Mouse (Mus musculus): ENCODE results near the gene Spef1. TPM values are rescaled to one million over a fixed set of nuclear protein-coding genes. Genes with fewer than 3 reads are reported as not detected.

Gene Spef1
- polyA plus RNA-seq, 2 experiments from 2014 or later = 0.34 to 0.79 TPM

Other genes starting within 250 kb of the Spef1 start
- not detected for gene Gfra4, start 144.2 kb downstream of the Spef1 start, polyA plus RNA-seq (2017; shearing (Covaris generic))
- 1 to 10 TPM in 1 of 2 experiments, under 1 TPM in 1; 0.95 to 1.9 TPM for gene Adam33, start 123.5 kb downstream of the Spef1 start, polyA plus RNA-seq (2017; shearing (Covaris generic))
- not detected for gene Siglec1, start 100.5 kb downstream of the Spef1 start, polyA plus RNA-seq (2017; shearing (Covaris generic))
- not detected for gene Hspa12b, start 60.0 kb downstream of the Spef1 start, polyA plus RNA-seq (2017; shearing (Covaris generic))
- not detected for gene Gm11037, start 53.8 kb downstream of the Spef1 start, polyA plus RNA-seq (2017; shearing (Covaris generic))
- gene 1700037H04Rik, start 27.2 kb downstream of the Spef1 start, polyA plus RNA-seq (2017; shearing (Covaris generic)) = 10 to 100 TPM; 37.5 to 50.3 TPM
- gene Cenpb, start 7.2 kb downstream of the Spef1 start, polyA plus RNA-seq (2017; shearing (Covaris generic)) = 1 to 10 TPM; 2.1 to 2.5 TPM
- gene Cdc25b, start 333 bp downstream of the Spef1 start, polyA plus RNA-seq (2017; shearing (Covaris generic)) = 10 to 100 TPM; 49.8 to 63.9 TPM
- 10 to 100 TPM; 23.8 to 28.5 TPM for gene Ap5s1, start 19.8 kb upstream of the Spef1 start, polyA plus RNA-seq (2017; shearing (Covaris generic))
- gene Mavs, start 46.8 kb upstream of the Spef1 start, polyA plus RNA-seq (2017; shearing (Covaris generic)) = 10 to 100 TPM; 22.5 to 34.2 TPM
- 10 to 100 TPM in 1 of 2 experiments, 1 to 10 TPM in 1; 7.7 to 12.0 TPM for gene Pank2, start 75.2 kb upstream of the Spef1 start, polyA plus RNA-seq (2017; shearing (Covaris generic))
- gene Rnf24, start 165.6 kb upstream of the Spef1 start, polyA plus RNA-seq (2017; shearing (Covaris generic)) = 1 to 10 TPM in 1 of 2 experiments, under 1 TPM in 1; 0.76 to 1.5 TPM

Measured in CD4-positive, CD25-positive, alpha-beta regulatory T cell, adult 4 months (primary cell).